Comparison of ENCODE assay signal across 31 mouse cellular contexts in the genomic region with DNA sequence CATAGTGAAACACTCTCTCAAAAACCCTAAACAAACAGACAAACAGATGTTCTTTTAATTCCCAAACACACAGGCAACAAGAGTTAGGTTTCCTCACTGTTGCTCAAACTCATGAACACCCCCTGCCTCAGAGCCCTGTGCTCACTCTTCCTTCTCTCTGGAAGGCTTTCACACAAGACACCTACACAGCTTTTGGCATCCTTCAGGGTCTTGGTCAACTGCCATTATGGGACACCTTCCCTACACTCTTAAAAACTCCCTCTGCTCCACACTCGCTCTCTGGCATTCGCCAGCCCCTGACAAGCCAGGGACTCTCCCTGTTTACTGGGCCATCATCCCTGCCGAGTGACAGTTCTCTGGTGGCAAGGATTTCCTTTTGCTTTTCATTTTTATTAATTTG. TPM values are rescaled to one million over a fixed set of nuclear protein-coding genes. Genes with fewer than 3 reads are reported as not detected.
"Had no signal": no experiment of that assay in that cellular context is flagged by ENCODE, and none has a peak within 500 bp of the region (broad histone marks: within the 10 kb centered on the region; RNA-seq: fewer than 3 reads in every experiment).

No protein-coding gene starts in this region.

- H3K36me3 ChIP-seq: heart, embryonic 13.5 days; heart, embryonic 15.5 days; hindbrain, embryonic 13.5 days; hindbrain, embryonic 15.5 days; kidney, embryonic 15.5 days; limb, embryonic 12.5 days; liver, embryonic 15.5 days had no signal

- H3K4me2 ChIP-seq: heart, embryonic 11.5 days; heart, embryonic 13.5 days; heart, embryonic 15.5 days; hindbrain, embryonic 13.5 days; hindbrain, embryonic 15.5 days; kidney, embryonic 15.5 days; limb, embryonic 12.5 days; liver, embryonic 11.5 days; liver, embryonic 15.5 days had no signal

- H3K4me3 ChIP-seq: heart, adult 2 months; heart, embryonic 13.5 days; heart, embryonic 15.5 days; hindbrain, embryonic 13.5 days; hindbrain, embryonic 15.5 days; kidney, embryonic 15.5 days; limb, embryonic 12.5 days; liver, embryonic 15.5 days had no signal

- H3K27me3 ChIP-seq: heart, embryonic 13.5 days; heart, embryonic 15.5 days; hindbrain, embryonic 15.5 days; kidney, embryonic 15.5 days; liver, embryonic 15.5 days had no signal

- ATAC-seq: hindbrain, postnatal 0 days; intestine, embryonic 16.5 days had no signal

- DNase-seq: gastrocnemius, postnatal 14 days; gastrocnemius, postnatal 36 days; heart, adult 11 months; heart, adult 2 months; heart, postnatal 14 days; heart, postnatal 36 days; kidney, adult 11 months; kidney, adult 2 months; kidney, adult 9 months; kidney, postnatal 14 days; kidney, postnatal 36 days; layer of hippocampus, postnatal 36 days; left cerebral cortex, postnatal 4 days; liver had no signal

- H3K9me3 ChIP-seq: heart, embryonic 13.5 days; heart, embryonic 15.5 days; hindbrain, embryonic 13.5 days; hindbrain, embryonic 15.5 days; kidney, embryonic 15.5 days; limb, embryonic 12.5 days; liver, embryonic 15.5 days had no signal

- H3K9ac ChIP-seq: heart, embryonic 15.5 days; hindbrain, embryonic 13.5 days; hindbrain, embryonic 15.5 days; kidney, embryonic 15.5 days; limb, embryonic 12.5 days; liver, embryonic 15.5 days had no signal

- H3K27ac ChIP-seq: heart, adult 2 months; heart, embryonic 13.5 days; heart, embryonic 15.5 days; hindbrain, embryonic 13.5 days; hindbrain, embryonic 15.5 days; hindbrain, postnatal 0 days; kidney, embryonic 15.5 days; kidney, postnatal 0 days; limb, embryonic 12.5 days; liver, embryonic 15.5 days had no signal

RNA-seq across cellular contexts. Expression of gene 4930404H24Rik, which starts 21.4 kb away (rescaled TPM):
- polyA plus RNA-seq: gonadal fat pad, adult 2 months; heart, adult 2 months; heart, embryonic 11.5 days; heart, embryonic 13.5 days; heart, embryonic 15.5 days; hindbrain, embryonic 11.5 days; hindbrain, embryonic 13.5 days; hindbrain, embryonic 15.5 days; hindbrain, postnatal 0 days; intestine, embryonic 14.5 days; intestine, embryonic 16.5 days; kidney, adult 2 months; kidney, embryonic 15.5 days; kidney, postnatal 0 days; large intestine, adult 2 months; limb, embryonic 12.5 days; limb, embryonic 14.5 days; liver, embryonic 11.5 days; liver, embryonic 15.5 days had no signal
